Mouse (Mus musculus) MEL (cell line): ENCODE data around the gene Frmd4b. TPM values are rescaled to one million over a fixed set of nuclear protein-coding genes. Genes with fewer than 3 reads are reported as not detected.

Experiments used
- DNase-seq: peaks from one replicate; pipeline ENCODE4 v3.0.0; 2011; ENCODE audit warnings: low read depth, low spot score
- H3K27ac ChIP-seq: 2 replicates; pipeline ENCODE4 v1.5.1; 2012; ENCODE audit warnings: low read depth, mild to moderate bottlenecking, control low read depth, low read length, moderate library complexity; ENCODE audit not compliant: control insufficient read depth
- H3K27me3 ChIP-seq, 2 experiments: fragments of 150-350 bp in 1 of 2; sonication (generic) in 1 of 2; 2 replicates each; pipeline ENCODE4 v1.6.1; 2012; ENCODE audit warnings: low read length in 2 of 2, mild to moderate bottlenecking in 2 of 2, improper control_type of control experiment in 1 of 2, moderate library complexity in 1 of 2; ENCODE audit not compliant: insufficient read depth in 2 of 2, control insufficient read depth in 1 of 2
- H3K36me3 ChIP-seq, 2 experiments: 2 replicates each; pipeline ENCODE4 v1.6.1; 2012 to 2014; ENCODE audit warnings: low read length in 2 of 2, improper control_type of control experiment in 1 of 2, inconsistent platforms in 1 of 2, mild to moderate bottlenecking in 1 of 2; ENCODE audit not compliant: insufficient read depth in 2 of 2, control insufficient read depth in 1 of 2
- H3K4me1 ChIP-seq, 2 experiments: fragments of 150-350 bp in 1 of 2; sonication (generic) in 1 of 2; 2 replicates each; pipeline ENCODE4 v1.6.1; 2012; ENCODE audit warnings: low read length in 2 of 2, improper control_type of control experiment in 1 of 2, mild to moderate bottlenecking in 1 of 2; ENCODE audit not compliant: insufficient read depth in 2 of 2, control insufficient read depth in 1 of 2
- H3K4me3 ChIP-seq, 2 experiments: fragments of 150-350 bp in 1 of 2; sonication (generic) in 1 of 2; 2 replicates each; pipeline ENCODE4 v1.5.1; 2012; ENCODE audit warnings: low read depth in 2 of 2, low read length in 2 of 2, mild to moderate bottlenecking in 2 of 2, moderate library complexity in 2 of 2, control low read depth in 1 of 2, improper control_type of control experiment in 1 of 2; ENCODE audit not compliant: control insufficient read depth in 1 of 2, insufficient read depth in 1 of 2
- H3K79me2 ChIP-seq: 2 replicates; pipeline ENCODE4 v1.6.1; 2012; ENCODE audit warnings: mild to moderate bottlenecking, low read length, moderate library complexity; ENCODE audit not compliant: control insufficient read depth, poor library complexity, insufficient read depth
- H3K9ac ChIP-seq: 2 replicates; pipeline ENCODE4 v1.6.1; 2012; ENCODE audit warnings: low read depth, mild to moderate bottlenecking, control low read depth, low read length, moderate library complexity; ENCODE audit not compliant: control insufficient read depth, poor library complexity, severe bottlenecking
- H3K9me3 ChIP-seq: fragments of 150-350 bp; sonication (generic); replicated peaks from 2 replicates; pipeline ENCODE4 v1.6.1; 2012; ENCODE audit warnings: mild to moderate bottlenecking, low read length, improper control_type of control experiment, moderate library complexity; ENCODE audit not compliant: insufficient read depth
- CHD1 ChIP-seq: IDR thresholded peaks from 2 replicates; pipeline ENCODE4 v1.6.1; 2012; ENCODE audit warnings: low read depth, mild to moderate bottlenecking, inconsistent platforms, low read length, improper control_type of control experiment
- CHD2 ChIP-seq: IDR thresholded peaks from 2 replicates; pipeline ENCODE4 v1.6.1; 2011; ENCODE audit warnings: low read length, improper control_type of control experiment
- CTCF ChIP-seq, 3 experiments: IDR thresholded peaks in 2 of 3; conservative IDR thresholded peaks in 1 of 3; 2 replicates each; pipeline ENCODE4 v1.5.1; 2011 to 2012; ENCODE audit warnings: low read length in 3 of 3, low read depth in 2 of 3, mild to moderate bottlenecking in 2 of 3, improper control_type of control experiment in 1 of 3, inconsistent platforms in 1 of 3, mixed read lengths in 1 of 3, moderate library complexity in 1 of 3; ENCODE audit not compliant: control insufficient read depth in 1 of 3, insufficient read depth in 1 of 3, poor library complexity in 1 of 3, severe bottlenecking in 1 of 3
- EP300 ChIP-seq, 2 experiments: IDR thresholded peaks; 2 replicates each; pipeline ENCODE4 v1.6.1; 2011; ENCODE audit warnings: improper control_type of control experiment in 2 of 2, low read length in 2 of 2, low read depth in 1 of 2, mild to moderate bottlenecking in 1 of 2
- JUND ChIP-seq: IDR thresholded peaks from 2 replicates; pipeline ENCODE4 v1.6.1; 2011; ENCODE audit warnings: low read depth, mild to moderate bottlenecking, improper control_type of control experiment, low read length
- KAT2A ChIP-seq: conservative IDR thresholded peaks from 2 replicates; pipeline ENCODE4 v1.6.1; 2012; ENCODE audit warnings: low read depth, low read length, improper control_type of control experiment, inconsistent platforms
- MAFK ChIP-seq: IDR thresholded peaks from 2 replicates; pipeline ENCODE4 v1.6.1; 2011; ENCODE audit warnings: low read depth, mild to moderate bottlenecking, low read length, improper control_type of control experiment, borderline replicate concordance
- MAX ChIP-seq: IDR thresholded peaks from 2 replicates; pipeline ENCODE4 v1.6.1; 2011; ENCODE audit warnings: low read length, improper control_type of control experiment
- MAZ ChIP-seq: IDR thresholded peaks from 2 replicates; pipeline ENCODE4 v1.6.1; 2012; ENCODE audit warnings: low read depth, mild to moderate bottlenecking, inconsistent platforms, low read length, improper control_type of control experiment
- MEF2A ChIP-seq: IDR thresholded peaks from 2 replicates; pipeline ENCODE4 v1.6.1; 2014; ENCODE audit warnings: low read depth, mild to moderate bottlenecking, inconsistent platforms, low read length, improper control_type of control experiment; ENCODE audit not compliant: poor library complexity, insufficient replicate concordance, severe bottlenecking; ENCODE audit errors: extremely low read depth
- NELFE ChIP-seq: IDR thresholded peaks from 2 replicates; pipeline ENCODE4 v1.6.1; 2011; ENCODE audit warnings: low read depth, low read length, improper control_type of control experiment
- NRF1 ChIP-seq: IDR thresholded peaks from 2 replicates; pipeline ENCODE4 v1.6.1; 2014; ENCODE audit warnings: low read depth, mild to moderate bottlenecking, inconsistent platforms, low read length, improper control_type of control experiment, moderate library complexity; ENCODE audit not compliant: poor library complexity, insufficient read depth, severe bottlenecking
- POLR2A ChIP-seq, 2 experiments: IDR thresholded peaks; 2 replicates each; pipeline ENCODE4 v1.6.1; 2011 to 2012; ENCODE audit warnings: low read length in 2 of 2, mild to moderate bottlenecking in 2 of 2, control low read depth in 1 of 2, improper control_type of control experiment in 1 of 2, low read depth in 1 of 2, moderate library complexity in 1 of 2; ENCODE audit not compliant: control insufficient read depth in 1 of 2, insufficient read depth in 1 of 2, poor library complexity in 1 of 2
- POLR2AphosphoS2 ChIP-seq: IDR thresholded peaks from 2 replicates; pipeline ENCODE4 v1.6.1; 2011; ENCODE audit warnings: low read length, improper control_type of control experiment
- POLR2AphosphoS5 ChIP-seq: IDR thresholded peaks from 2 replicates; pipeline ENCODE4 v1.6.1; 2012; ENCODE audit warnings: low read depth, borderline replicate concordance, mild to moderate bottlenecking, inconsistent platforms, low read length, moderate library complexity, mixed read lengths
- RCOR1 ChIP-seq: IDR thresholded peaks from 2 replicates; pipeline ENCODE4 v1.6.1; 2012; ENCODE audit warnings: low read depth, mild to moderate bottlenecking, inconsistent platforms, low read length, improper control_type of control experiment
- TCF12 ChIP-seq: IDR thresholded peaks from 2 replicates; pipeline ENCODE4 v1.6.1; 2014; ENCODE audit warnings: low read depth, mild to moderate bottlenecking, inconsistent platforms, low read length, improper control_type of control experiment, moderate library complexity
- UBTF ChIP-seq: IDR thresholded peaks from 2 replicates; pipeline ENCODE4 v1.6.1; 2012; ENCODE audit warnings: low read depth, mild to moderate bottlenecking, inconsistent platforms, low read length, improper control_type of control experiment, moderate library complexity, borderline replicate concordance; ENCODE audit not compliant: insufficient read depth
- USF1 ChIP-seq: IDR thresholded peaks from 2 replicates; pipeline ENCODE4 v1.6.1; 2014; ENCODE audit warnings: low read depth, mild to moderate bottlenecking, inconsistent platforms, low read length, improper control_type of control experiment, moderate library complexity
- USF2 ChIP-seq, 2 experiments: IDR thresholded peaks; 2 replicates each; pipeline ENCODE4 v1.6.1; 2011 to 2012; ENCODE audit warnings: improper control_type of control experiment in 2 of 2, low read length in 2 of 2, borderline replicate concordance in 1 of 2, inconsistent platforms in 1 of 2, low read depth in 1 of 2, mild to moderate bottlenecking in 1 of 2; ENCODE audit not compliant: insufficient read depth in 1 of 2
- ZMIZ1 ChIP-seq: IDR thresholded peaks from 2 replicates; pipeline ENCODE4 v1.6.1; 2012; ENCODE audit warnings: low read depth, mild to moderate bottlenecking, inconsistent platforms, low read length, improper control_type of control experiment, moderate library complexity
- ZNF384 ChIP-seq: IDR thresholded peaks from 2 replicates; pipeline ENCODE4 v1.6.1; 2012; ENCODE audit warnings: low read depth, mild to moderate bottlenecking, inconsistent platforms, low read length, improper control_type of control experiment
- polyA plus RNA-seq, 2 experiments: library from polyadenylated mRNA; stranded (reverse) in 1 of 2; unstranded in 1 of 2; fragments of >175 nt in 1 of 2; fragments of >200 nt in 1 of 2; gene quantifications; 2 replicates each; pipeline versions ENCODE4 v1.2.1 to v1.2.4; 2012; ENCODE audit warnings: low replicate concordance in 2 of 2, low read depth in 1 of 2; ENCODE audit not compliant: insufficient read length in 2 of 2, insufficient read depth in 1 of 2, missing spikeins in 1 of 2
- total RNA-seq: library from RNA; depleted of rRNA; stranded (reverse); fragments of 300-350 nt; gene quantifications from 2 replicates; pipeline ENCODE4 v1.2.3, GENCODE M21; 2012

Gene Frmd4b
- total and polyA plus RNA-seq, 3 experiments = 0.18 TPM; not detected in 2

DNA sequence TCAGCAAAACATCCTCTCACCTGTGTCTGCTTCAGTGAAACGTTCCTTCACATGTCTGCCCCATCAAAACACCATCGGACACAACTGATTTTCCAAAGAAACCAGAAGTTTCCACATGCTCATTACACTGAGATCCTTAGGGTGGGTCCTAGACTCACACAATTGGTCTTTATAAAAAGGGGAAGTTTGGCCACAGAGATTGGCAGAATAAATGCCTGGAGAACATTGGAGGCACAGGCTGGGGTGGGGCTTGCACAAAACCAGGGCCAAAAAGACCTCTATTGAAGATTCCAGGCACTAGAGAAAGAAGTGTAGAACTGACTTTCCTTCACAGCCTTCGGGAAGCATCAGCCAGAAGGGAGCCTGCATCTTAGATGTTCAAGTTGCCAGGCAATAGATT lies 343.6 kb downstream of the Frmd4b start:
- no peaks in the 10 kb centered on the region for H3K27me3 ChIP-seq
- no peak overlapping the region for H3K4me3 ChIP-seq
- no peak for TF ChIP-seq POLR2AphosphoS2
- TF ChIP-seq NRF1 = no peak
- no peak for TF ChIP-seq CTCF (IDR thresholded peaks at IDR 0.05 in 2 of 3, conservative IDR thresholded peaks at IDR 0.05 in 1 of 3; ENCODE audit: control insufficient read depth in 1 of 3, insufficient read depth in 1 of 3, low read depth in 2 of 3, low read length in 3 of 3, poor library complexity in 1 of 3, severe bottlenecking in 1 of 3)
- no peak for TF ChIP-seq MAX
- no peak for TF ChIP-seq CHD2
- no peak for TF ChIP-seq KAT2A
- no peak for TF ChIP-seq MAFK
- TF ChIP-seq UBTF = no peak
- no peak for TF ChIP-seq POLR2A (IDR thresholded peaks at IDR 0.05; ENCODE audit: control insufficient read depth in 1 of 2, insufficient read depth in 1 of 2, low read depth in 1 of 2, low read length in 2 of 2, poor library complexity in 1 of 2)
- no peak for TF ChIP-seq JUND
- no peak overlapping the region for H3K9ac ChIP-seq
- no peaks in the 10 kb centered on the region for H3K4me1 ChIP-seq
- DNase-seq = peak; percentile 30
- H3K36me3 ChIP-seq = no peaks in the 10 kb centered on the region
- H3K79me2 ChIP-seq = no peaks in the 10 kb centered on the region
- H3K9me3 ChIP-seq = no peaks in the 10 kb centered on the region
- H3K27ac ChIP-seq = no peak overlapping the region

DNA sequence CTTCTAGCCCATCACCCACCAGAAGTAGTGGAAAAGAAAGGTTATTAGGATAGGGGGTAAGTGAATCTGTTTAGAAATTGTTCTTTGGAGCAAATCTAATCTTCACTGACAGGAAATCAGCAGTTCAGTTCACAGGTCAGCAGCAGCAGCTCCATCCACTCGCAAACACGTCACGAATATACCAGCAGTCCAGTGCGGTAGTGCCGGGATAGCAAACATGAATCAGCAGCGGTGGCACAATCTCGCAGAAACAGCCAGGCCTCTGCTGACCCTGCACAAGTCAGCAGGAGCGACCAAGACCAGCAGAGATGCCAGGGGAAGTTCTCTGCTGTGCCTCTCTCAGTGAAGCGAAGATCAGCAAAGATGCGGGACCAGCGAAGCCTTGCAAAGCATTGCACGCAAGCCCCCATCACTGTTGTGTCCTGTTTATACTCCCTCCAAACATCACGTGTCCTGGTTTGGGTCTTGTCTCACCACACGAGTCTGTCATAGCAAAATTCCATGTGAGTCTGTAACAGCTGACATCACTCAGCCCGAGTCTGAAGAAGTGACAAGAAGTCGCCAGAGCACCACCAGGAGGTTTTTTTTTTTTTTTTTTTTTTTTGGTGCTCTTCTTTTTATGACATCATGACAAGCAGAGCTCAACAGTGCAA lies 344.2 kb downstream of the Frmd4b start:
- H3K36me3 ChIP-seq = no peaks in the 10 kb centered on the region
- no peak overlapping the region for H3K4me3 ChIP-seq
- no peaks in the 10 kb centered on the region for H3K4me1 ChIP-seq
- H3K9ac ChIP-seq = no peak overlapping the region
- no peak for DNase-seq
- no peaks in the 10 kb centered on the region for H3K9me3 ChIP-seq
- H3K27ac ChIP-seq = no peak overlapping the region
- no peak for TF ChIP-seq MEF2A
- TF ChIP-seq USF2 (IDR thresholded peaks at IDR 0.05; ENCODE audit: borderline replicate concordance in 1 of 2, insufficient read depth in 1 of 2, low read depth in 1 of 2, low read length in 2 of 2) = no peak
- TF ChIP-seq TCF12 = no peak
- no peak for TF ChIP-seq RCOR1
- TF ChIP-seq MAZ = no peak
- no peak for TF ChIP-seq EP300 (IDR thresholded peaks at IDR 0.05; ENCODE audit: low read depth in 1 of 2, low read length in 2 of 2)
- no peak for TF ChIP-seq JUND
- no peak for TF ChIP-seq USF1
- TF ChIP-seq ZMIZ1 = no peak
- no peak for TF ChIP-seq CHD1
- TF ChIP-seq POLR2AphosphoS5 = no peak
- no peak for TF ChIP-seq NELFE
- TF ChIP-seq NRF1 = no peak
- TF ChIP-seq ZNF384 = no peak
- TF ChIP-seq CTCF (IDR thresholded peaks at IDR 0.05 in 2 of 3, conservative IDR thresholded peaks at IDR 0.05 in 1 of 3; ENCODE audit: control insufficient read depth in 1 of 3, insufficient read depth in 1 of 3, low read depth in 2 of 3, low read length in 3 of 3, poor library complexity in 1 of 3, severe bottlenecking in 1 of 3) = no peak
- TF ChIP-seq, all 39 proteins: peak for 0
- H3K79me2 ChIP-seq = no peaks in the 10 kb centered on the region
- no peaks in the 10 kb centered on the region; a peak in 1 of 4 replicates for H3K27me3 ChIP-seq
